Mouse (Mus musculus) 3T3-L1 (cell line): ENCODE measurements at regions not wholly inside any gene's neighbourhood (a gene's known extent, or its start where the extent isn't known, plus 50 kb on each side); places are given as distances from the start of the nearest gene placed in this dataset.

ENCODE experiments used
- DNase-seq: peaks from one replicate; pipeline ENCODE4 v3.0.0-alpha.2; 2015; ENCODE audit warnings: low read depth, low spot score

- DNase-seq = no peak
Measured at GRCm38 (mm10) chr11:25538641-25539258, 671.8 kb downstream of the 5730522E02Rik start.

GRCm38 (mm10) chr11:25536069-25536468 is 674.5 kb downstream of the 5730522E02Rik start:
- no peak for DNase-seq

GRCm38 (mm10) chr11:25533081-25533480 is 677.5 kb downstream of the 5730522E02Rik start:
- DNase-seq = no peak

GRCm38 (mm10) chr11:25531668-25532398 is 678.7 kb downstream of the 5730522E02Rik start:
- no peak for DNase-seq

GRCm38 (mm10) chr11:25528056-25528455 is 682.5 kb downstream of the 5730522E02Rik start:
- no peak for DNase-seq

GRCm38 (mm10) chr11:25518903-25519302 is 691.7 kb downstream of the 5730522E02Rik start:
- no peak for DNase-seq

GRCm38 (mm10) chr11:25518131-25518530 is 692.4 kb downstream of the 5730522E02Rik start:
- no peak for DNase-seq

- no peak for DNase-seq
Measured at GRCm38 (mm10) chr11:25505500-25505899, 705.1 kb downstream of the 5730522E02Rik start.

GRCm38 (mm10) chr11:25473682-25474365 is 736.7 kb downstream of the 5730522E02Rik start:
- DNase-seq = no peak

- no peak for DNase-seq
Measured at GRCm38 (mm10) chr11:25469819-25470218, 740.7 kb downstream of the 5730522E02Rik start.

GRCm38 (mm10) chr11:25437206-25437605 is 773.4 kb downstream of the 5730522E02Rik start:
- no peak for DNase-seq

GRCm38 (mm10) chr11:25435645-25436044 is 774.9 kb downstream of the 5730522E02Rik start:
- no peak for DNase-seq

GRCm38 (mm10) chr11:25423186-25423585 is 787.4 kb downstream of the 5730522E02Rik start:
- no peak for DNase-seq

- DNase-seq = no peak
Measured at GRCm38 (mm10) chr11:25421486-25421885, 789.1 kb downstream of the 5730522E02Rik start.

GRCm38 (mm10) chr11:25410403-25411090 is 800.0 kb downstream of the 5730522E02Rik start:
- no peak for DNase-seq

- no peak for DNase-seq
Measured at GRCm38 (mm10) chr11:25391649-25392048, 818.9 kb downstream of the 5730522E02Rik start.

- no peak for DNase-seq
Measured at GRCm38 (mm10) chr11:25367111-25367510, 843.5 kb downstream of the 5730522E02Rik start.

- no peak for DNase-seq
Measured at GRCm38 (mm10) chr11:25365433-25365832, 845.1 kb downstream of the 5730522E02Rik start.

- no peak for DNase-seq
Measured at GRCm38 (mm10) chr11:25359723-25360122, 850.8 kb downstream of the 5730522E02Rik start.

GRCm38 (mm10) chr11:25357717-25358411 is 852.7 kb downstream of the 5730522E02Rik start:
- DNase-seq = no peak
